Mouse (Mus musculus) layer of hippocampus, adult 9-11 months (tissue): ENCODE data around the gene Etl4.
"Not testable (repeated sequence)": the region's sequence is repeated elsewhere in the genome, so short reads cannot be mapped to it uniquely, and the experiment has no call there.

Source experiments
- DNase-seq: peaks from one replicate; pipeline ENCODE4 v3.0.0; 2022

Gene Etl4

GRCm38 (mm10) chr2:20167566-20167965 is 258.0 kb downstream of the Etl4 start:
- DNase-seq: no peak

DNA sequence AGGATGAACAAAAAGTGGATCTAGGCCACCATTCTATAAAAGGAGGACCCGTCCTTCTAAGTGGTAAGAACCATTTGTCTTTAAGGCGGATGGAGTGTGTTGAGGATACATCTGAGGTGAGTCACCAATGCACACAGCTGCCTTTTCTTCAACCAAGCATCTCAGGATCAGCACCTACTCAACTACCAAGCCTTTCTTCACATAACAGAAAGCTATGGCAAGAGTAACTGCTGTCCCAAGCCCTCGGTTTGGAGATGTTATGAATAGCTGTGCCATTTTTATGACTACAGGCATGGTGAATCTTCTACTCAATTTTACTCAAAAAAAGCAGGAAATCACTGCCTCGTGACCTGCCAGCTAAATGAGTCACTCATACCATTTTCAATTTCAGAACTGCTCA is 258.6 kb downstream of the Etl4 start:
- no peak for DNase-seq

DNA sequence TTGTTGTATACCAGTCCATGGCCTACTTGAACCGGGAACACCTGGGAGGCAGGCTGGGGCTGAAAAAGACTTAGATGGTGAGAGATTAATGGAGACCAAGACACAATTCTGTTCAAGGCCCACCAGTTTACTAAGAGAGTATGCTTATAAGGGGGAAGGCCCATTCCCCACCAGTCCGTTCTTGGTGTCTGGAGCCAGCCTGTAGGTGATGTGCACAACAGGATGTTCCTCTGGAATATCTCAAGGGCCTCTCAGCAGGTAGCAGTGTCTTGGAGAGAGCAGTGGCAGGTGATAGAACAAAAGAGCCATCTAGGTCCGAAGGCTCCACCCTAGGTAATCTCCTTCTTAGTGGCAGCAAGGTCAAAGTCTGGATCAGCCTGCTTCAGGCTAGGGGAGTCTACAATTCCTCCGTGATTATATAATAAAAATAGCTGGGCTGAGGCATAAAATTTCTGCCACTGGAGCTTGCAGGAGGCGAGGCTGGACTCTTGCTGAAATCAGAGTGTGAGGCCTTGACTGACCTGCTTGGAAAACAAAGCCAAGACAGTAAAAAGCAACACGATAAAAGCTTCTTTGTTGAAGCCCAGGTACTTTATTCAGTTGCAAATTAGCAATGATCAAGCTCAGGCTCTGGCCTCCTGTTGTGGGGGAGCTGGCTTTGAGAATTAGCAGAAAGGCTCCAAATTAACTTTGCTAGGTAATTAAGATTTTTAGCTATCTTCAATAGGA is 267.0 kb downstream of the Etl4 start:
- not testable (repeated sequence) for DNase-seq

GRCm38 (mm10) chr2:20177236-20177635 is 267.7 kb downstream of the Etl4 start:
- not testable (repeated sequence) for DNase-seq

DNA sequence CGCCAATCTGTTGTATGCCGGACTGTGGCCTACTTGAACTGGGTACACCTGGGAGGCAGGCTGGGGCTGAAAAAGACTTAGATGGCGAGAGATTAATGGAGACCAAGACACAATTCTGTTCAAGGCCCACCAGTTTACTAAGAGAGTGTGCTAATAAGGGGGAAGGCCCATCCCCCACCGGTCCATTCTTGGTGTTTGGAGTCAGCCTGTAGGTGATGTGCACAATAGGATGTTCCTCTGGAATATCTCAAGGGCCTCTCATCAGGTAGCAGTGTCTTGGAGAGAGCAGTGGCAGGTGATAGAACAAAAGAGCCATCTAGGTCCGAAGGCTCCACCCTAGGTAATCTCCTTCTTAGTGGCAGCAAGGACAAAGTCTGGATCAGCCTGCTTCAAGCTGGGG is 271.0 kb downstream of the Etl4 start:
- not testable (repeated sequence) for DNase-seq

- not testable (repeated sequence) for DNase-seq
These were observed 277.6 kb downstream of the Etl4 start for GRCm38 (mm10) chr2:20187223-20187622.

DNA sequence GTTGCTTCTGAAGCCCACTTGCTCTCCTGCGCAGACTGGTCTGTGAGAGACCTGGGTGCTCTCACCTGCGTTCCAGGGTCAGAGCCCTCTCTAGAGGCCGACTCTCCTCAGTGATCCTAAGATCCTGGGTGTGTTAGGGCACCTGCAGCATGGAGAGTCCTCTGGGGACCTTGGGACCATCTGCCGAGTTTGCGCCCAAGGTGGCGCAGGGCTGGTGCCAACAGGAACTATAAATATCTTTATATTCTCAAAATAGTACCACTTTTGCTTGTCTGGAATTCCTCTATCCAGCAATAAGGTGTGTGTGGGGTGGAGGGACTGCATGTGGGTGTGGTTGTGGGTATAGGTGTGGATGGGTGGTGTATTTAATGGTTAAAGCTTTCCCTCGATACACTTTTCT is 293.4 kb downstream of the Etl4 start:
- DNase-seq: no peak

DNA sequence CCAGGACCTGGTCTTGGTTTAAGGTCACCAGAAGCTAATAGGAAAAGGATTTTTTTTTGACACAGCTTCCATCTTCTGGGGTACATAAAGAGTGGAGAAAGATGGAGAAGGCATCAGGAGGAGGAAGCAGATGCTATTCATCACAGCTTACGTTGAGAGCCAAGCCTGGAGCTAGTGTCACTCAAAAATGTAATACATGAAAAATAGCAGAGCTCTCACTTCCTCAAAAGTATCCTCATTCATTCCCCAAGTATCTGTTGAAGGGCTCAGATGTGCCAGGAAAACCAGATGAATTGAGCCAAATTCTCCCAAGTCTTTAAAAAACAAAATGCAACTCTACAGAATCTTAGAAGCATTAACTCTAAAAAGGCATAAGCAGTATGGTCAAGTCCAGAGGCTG is 297.1 kb downstream of the Etl4 start:
- no peak for DNase-seq

- no peak for DNase-seq
These were observed 299.2 kb downstream of the Etl4 start for GRCm38 (mm10) chr2:20208683-20209194.

GRCm38 (mm10) chr2:20209359-20209758 is 299.8 kb downstream of the Etl4 start:
- no peak for DNase-seq

DNA sequence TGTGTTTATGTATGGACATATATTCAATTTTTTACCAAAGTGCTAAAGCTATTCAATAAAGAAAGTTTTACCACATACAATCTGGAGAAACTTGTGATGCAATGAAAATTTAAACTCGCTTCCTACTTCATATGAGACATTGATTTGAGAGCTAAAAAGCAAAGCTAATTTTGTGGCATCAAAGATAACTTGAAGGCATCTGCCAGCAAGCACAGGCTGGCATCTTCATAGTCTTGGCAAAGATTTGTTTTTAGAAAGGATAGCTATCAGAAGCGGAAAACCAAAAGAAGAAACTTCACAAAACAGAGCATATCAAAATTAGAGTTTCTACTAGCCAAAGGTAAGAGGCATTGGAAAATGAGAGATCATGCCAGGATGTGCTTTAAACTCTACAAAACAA is 306.7 kb downstream of the Etl4 start:
- no peak for DNase-seq

GRCm38 (mm10) chr2:20216686-20217437 is 307.3 kb downstream of the Etl4 start:
- DNase-seq: peak; percentile 50

- no peak for DNase-seq
These were observed 321.8 kb downstream of the Etl4 start for GRCm38 (mm10) chr2:20231371-20231770.

DNA sequence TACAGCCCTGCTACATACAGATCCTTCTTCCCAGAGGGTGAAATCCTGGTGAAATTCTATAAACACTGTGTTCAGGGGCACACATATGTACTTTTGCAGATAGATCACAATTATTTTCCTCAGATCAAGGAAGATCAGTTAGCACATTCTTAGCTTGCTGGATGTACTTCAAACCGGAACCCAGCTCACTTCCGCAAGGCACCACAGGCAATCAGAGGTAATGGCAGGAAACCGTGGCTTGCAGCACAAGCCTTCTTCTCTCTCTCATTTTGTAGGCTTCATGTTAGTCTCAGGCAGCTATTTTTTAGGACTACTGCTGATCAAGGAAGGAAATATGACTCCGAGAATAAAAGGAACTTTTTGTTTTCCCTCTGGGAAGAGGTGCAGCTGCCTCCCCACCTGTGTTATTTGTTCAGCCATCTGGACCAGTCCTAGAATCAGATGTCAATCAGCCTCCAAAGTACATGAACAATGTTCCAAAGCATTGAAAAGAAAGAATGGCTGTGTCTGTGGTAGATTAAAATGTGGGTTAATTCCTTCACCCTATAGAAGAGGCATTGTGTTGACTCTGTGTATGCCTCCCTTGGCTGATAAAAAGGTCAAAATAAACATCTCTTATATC is 338.6 kb downstream of the Etl4 start:
- DNase-seq: peak; percentile 46

GRCm38 (mm10) chr2:20249403-20249802 is 339.8 kb downstream of the Etl4 start:
- DNase-seq: peak; percentile 67

GRCm38 (mm10) chr2:20276124-20276523 is 366.5 kb downstream of the Etl4 start:
- DNase-seq: peak; percentile 14

- peak; percentile 50 for DNase-seq
These were observed 372.3 kb downstream of the Etl4 start for GRCm38 (mm10) chr2:20281903-20282302.

- DNase-seq: no peak
These were observed 374.8 kb downstream of the Etl4 start for GRCm38 (mm10) chr2:20284425-20284824.

DNA sequence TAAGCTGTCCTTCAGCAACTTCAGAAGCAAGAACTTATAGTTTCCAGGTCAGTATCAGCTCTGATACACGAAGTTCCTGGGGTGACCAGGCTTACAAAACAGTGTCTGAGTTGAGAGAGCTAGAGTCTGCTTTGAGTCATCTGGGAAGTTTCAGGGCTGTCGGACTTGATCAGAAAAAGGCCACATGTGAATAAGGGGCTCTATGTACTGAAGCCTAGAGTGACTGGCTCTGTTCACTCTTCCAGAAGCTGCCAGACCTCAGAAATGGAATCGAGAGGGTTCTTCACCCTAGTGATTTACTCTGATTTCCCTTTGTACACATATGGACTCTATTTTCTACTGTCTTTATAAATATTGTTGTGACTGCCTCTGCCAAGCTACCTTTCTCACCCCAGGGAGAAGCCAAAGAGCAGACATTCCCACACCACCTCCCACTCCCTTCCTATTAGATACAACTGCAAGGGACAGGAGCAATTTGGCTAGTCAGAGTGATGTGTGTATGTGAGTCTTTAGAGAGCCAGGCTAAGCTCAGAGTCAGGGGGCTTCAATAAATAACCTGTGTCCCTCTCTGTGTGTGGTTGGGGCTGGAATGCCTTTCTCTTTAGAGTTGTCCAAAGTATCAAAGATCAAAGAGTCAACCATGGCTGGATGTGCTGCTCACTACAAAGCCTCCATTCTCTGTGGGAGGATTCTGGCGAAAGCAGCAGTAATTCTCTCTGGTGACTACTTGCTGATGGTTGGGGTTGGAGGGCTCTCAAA is 381.6 kb downstream of the Etl4 start:
- no peak for DNase-seq

DNA sequence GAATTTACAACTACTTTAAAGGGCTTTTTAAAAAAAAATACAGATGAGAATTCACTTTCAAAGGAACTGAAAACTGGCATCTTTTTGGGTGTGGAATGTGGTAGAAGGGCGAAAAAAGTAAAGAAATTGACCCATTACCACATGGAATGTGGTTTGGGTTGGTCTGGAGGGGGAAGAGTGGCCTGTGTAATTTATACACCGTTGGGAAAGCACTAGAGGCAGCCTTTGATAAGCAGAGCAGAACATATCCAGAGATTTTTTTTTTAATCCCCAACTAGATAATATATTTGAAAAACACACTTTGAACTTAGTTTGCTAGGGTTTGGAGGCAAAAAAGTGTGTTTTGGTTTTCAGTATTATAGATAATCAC is 382.1 kb downstream of the Etl4 start:
- DNase-seq: no peak

DNA sequence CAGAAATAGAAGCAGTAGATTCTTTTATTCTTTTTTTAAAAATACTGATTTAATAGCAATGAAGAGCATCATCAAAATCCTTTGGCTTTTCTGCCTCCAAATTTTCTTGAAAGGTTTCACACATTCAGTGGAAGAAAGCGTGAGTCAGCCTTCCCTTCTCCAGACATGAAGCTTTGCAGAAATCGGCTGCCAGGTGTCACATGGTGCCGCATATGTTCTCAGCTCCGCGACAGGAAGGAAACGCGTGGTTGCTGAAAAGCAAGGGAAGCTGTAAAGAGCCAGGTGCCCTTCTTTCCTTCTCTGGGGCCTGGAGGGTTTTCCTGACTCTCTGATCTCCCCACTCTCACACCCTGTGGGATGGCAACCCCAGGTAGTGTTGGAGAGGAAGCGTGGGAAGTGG is 383.8 kb downstream of the Etl4 start:
- DNase-seq: peak; percentile 74

GRCm38 (mm10) chr2:20294596-20294995 is 385.0 kb downstream of the Etl4 start:
- DNase-seq: no peak

DNA sequence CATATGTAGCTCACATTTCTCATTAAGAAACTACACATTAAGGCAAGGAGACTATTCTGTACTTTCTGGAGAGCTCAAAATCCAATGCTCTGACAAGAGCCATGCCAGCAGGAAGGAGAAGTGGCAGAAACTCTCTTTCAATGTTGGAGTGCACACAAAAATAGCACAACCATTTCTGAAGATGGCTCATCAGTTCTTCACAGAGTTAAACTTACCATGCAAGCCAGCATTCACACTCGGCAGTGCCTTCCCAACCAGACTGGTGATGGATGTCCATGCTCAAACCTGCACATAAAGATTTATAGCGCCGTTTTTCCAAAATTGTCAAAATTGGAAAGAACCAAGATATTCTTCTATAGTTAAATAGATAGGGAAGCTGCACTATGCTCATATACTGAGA is 392.9 kb downstream of the Etl4 start:
- DNase-seq: no peak
